Mouse (Mus musculus) kidney, adult 2 months (tissue): ENCODE measurements around the gene Zfp592.

Source experiments
- CTCF ChIP-seq: fragments of 200-500 bp; conservative IDR thresholded peaks from 2 replicates; pipeline ENCODE4 v1.5.1; 2011; ENCODE audit warnings: low read depth, mild to moderate bottlenecking, control low read depth, low read length, moderate library complexity, mixed read lengths; ENCODE audit not compliant: insufficient read depth, insufficient read length
- POLR2A ChIP-seq: fragments of 200-500 bp; IDR thresholded peaks from one replicate; pipeline ENCODE4 v1.6.1; 2011; ENCODE audit warnings: low read depth, low read length, control low read depth

DNA sequence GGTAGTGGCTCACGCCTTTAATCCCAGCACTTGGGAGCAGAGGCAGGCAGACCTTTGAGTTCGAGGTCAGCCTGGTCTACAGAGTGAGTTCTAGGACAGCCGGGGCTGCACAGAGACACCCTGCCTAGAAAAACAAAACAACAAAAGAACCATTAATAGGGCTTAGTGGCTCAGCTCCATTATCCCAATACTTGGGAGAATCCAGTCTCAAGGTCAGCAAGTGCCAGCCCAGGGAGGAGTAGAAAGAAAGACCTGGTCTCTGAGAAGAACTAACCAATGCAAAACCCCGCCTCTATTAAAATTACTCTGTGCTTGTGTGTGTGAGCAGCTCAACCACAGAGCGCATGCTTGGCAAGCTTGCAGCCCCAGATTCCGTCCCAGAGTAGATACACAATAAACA is 30.7 kb upstream of the Zfp592 start:
- no peak for TF ChIP-seq CTCF
- no peak for TF ChIP-seq POLR2A
